Mouse (Mus musculus): ENCODE results near the gene Ptov1.

DNA sequence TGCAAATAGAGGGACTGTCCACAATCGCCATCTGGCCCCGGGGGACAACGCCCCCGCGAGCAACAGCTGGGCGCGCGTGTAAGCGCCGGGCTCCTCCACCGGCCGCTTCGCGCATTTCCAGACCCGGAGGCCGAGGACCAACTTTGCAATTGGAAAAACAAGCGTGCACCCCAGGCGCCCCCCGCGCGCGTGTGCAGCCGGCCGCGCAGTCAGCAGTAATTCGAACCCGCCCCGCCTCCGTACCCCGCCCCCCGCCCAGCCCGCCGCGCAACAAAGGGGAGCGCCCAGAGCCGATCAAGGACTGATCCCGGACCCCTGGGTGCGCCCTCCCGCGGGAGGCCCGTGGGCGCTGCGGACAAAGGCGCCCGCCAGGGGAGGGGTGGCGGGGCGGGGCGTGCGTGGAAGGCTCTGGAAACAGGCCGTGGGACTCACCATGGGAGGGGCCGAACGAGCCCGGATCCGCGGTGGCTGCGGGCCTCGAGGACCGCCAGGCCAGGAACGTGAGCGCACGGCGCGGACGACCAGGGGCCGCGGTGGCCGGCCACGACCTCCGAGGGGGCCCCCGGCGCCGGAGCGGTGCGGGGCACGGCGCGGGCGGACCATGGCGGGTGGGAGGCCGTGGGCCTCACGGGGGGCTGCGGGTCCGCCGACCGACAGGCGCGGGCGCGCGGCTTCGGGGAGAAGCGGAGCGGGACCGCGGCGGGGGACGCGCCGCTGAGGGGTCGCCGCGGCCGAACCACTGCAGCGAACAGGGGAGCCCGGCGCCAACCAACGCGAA lies 480 bp downstream of the Ptov1 start:
- TF ChIP-seq CTCF (IDR thresholded peaks at IDR 0.05; ENCODE audit: extremely low read depth, insufficient read length, insufficient replicate concordance, low read depth, low read length), result no peak
- TF ChIP-seq POLR2A (IDR thresholded peaks at IDR 0.05; ENCODE audit: low read depth, low read length), result no peak
